Mouse (Mus musculus) heart, postnatal 0 days (tissue): ENCODE measurements at regions not wholly inside any gene's neighbourhood (a gene's known extent, or its start where the extent isn't known, plus 50 kb on each side); places are given as distances from the start of the nearest gene placed in this dataset.

ENCODE experiments used
- ATAC-seq: fragments of 200-750 bp; cut with Nextera tagmentation; 2 replicates; pipeline ENCODE4 v1.8.0; 2017; ENCODE audit warnings: low read depth, moderate number of reproducible peaks, moderate library complexity; ENCODE audit not compliant: insufficient read depth
- DNase-seq: peaks from one replicate; pipeline ENCODE4 v3.0.0-alpha.2; 2016; ENCODE audit warnings: low spot score
- H3K27ac ChIP-seq: fragments of 300-500 bp; sonication (generic); 2 replicates; pipeline ENCODE4 v1.5.1; 2014; ENCODE audit warnings: low read depth, mild to moderate bottlenecking
- H3K27me3 ChIP-seq: fragments of 300-500 bp; sonication (generic); 2 replicates; pipeline ENCODE4 v1.6.1; 2014; ENCODE audit warnings: low read length, mixed read lengths; ENCODE audit not compliant: control insufficient read depth, insufficient read depth
- H3K36me3 ChIP-seq: fragments of 300-500 bp; sonication (generic); replicated peaks from 2 replicates; pipeline ENCODE4 v1.6.1; 2014; ENCODE audit warnings: low read length, mixed read lengths; ENCODE audit not compliant: control insufficient read depth, insufficient read depth
- H3K4me1 ChIP-seq: fragments of 300-500 bp; sonication (generic); 2 replicates; pipeline ENCODE4 v1.6.1; 2014; ENCODE audit warnings: antibody characterized with exemption; ENCODE audit not compliant: control insufficient read depth, insufficient read depth
- H3K4me2 ChIP-seq: fragments of 300-500 bp; sonication (generic); 2 replicates; pipeline ENCODE4 v1.6.1; 2014; ENCODE audit warnings: low read depth, mild to moderate bottlenecking, low read length, moderate library complexity
- H3K4me3 ChIP-seq: fragments of 300-500 bp; sonication (generic); 2 replicates; pipeline ENCODE4 v1.5.1; 2014; ENCODE audit warnings: low read depth, low read length
- H3K9ac ChIP-seq: fragments of 300-500 bp; sonication (generic); replicated peaks from 2 replicates; pipeline ENCODE4 v1.6.1; 2014; ENCODE audit warnings: low read depth, low read length, mixed read lengths
- H3K9me3 ChIP-seq: fragments of 300-500 bp; sonication (generic); replicated peaks from 2 replicates; pipeline ENCODE4 v1.6.1; 2016; ENCODE audit warnings: low read length; ENCODE audit not compliant: control insufficient read depth
- CTCF ChIP-seq: IDR thresholded peaks from 2 replicates; pipeline ENCODE4 v1.5.1; 2016; ENCODE audit warnings: antibody characterized with exemption, control low read depth, low read depth
- EP300 ChIP-seq: IDR thresholded peaks from 2 replicates; pipeline ENCODE4 v1.6.1; 2016; ENCODE audit warnings: antibody characterized with exemption, low read depth
- WGBS: fragments of 180-500 bp; shearing (Covaris S2); extraction: QIAGEN DNeasy Blood & Tissue Kit; methylation state at CpG from one replicate; pipeline ENCODE4 v1.1.7; 2014; 5-methylcytosine and 5-hydroxymethylcytosine counted together

- DNase-seq (no peak), ATAC-seq (no peak)
- 0 out of 2 replicates have a peak, but pooled peaks cover 6% of the 10 kb centered on the region for H3K9me3 ChIP-seq
- no peak overlapping the region for H3K27ac ChIP-seq
- no peak overlapping the region for H3K9ac ChIP-seq
- H3K4me2 ChIP-seq = no peak overlapping the region
- TF ChIP-seq EP300 (no peak), CTCF (no peak)
- H3K4me1 ChIP-seq = no peaks in the 10 kb centered on the region
- 84% methylated on average over 4 of the region's 4 CpGs for WGBS
- no peaks in the 10 kb centered on the region for H3K27me3 ChIP-seq
- H3K4me3 ChIP-seq = no peak overlapping the region
- no peaks in the 10 kb centered on the region for H3K36me3 ChIP-seq
These were observed 50.2 kb upstream of the Slc35b4 start for GRCm38 (mm10) chr6:34227131-34227530.
